8 mouse cellular contexts compared by ENCODE assay signal in the genomic region with DNA sequence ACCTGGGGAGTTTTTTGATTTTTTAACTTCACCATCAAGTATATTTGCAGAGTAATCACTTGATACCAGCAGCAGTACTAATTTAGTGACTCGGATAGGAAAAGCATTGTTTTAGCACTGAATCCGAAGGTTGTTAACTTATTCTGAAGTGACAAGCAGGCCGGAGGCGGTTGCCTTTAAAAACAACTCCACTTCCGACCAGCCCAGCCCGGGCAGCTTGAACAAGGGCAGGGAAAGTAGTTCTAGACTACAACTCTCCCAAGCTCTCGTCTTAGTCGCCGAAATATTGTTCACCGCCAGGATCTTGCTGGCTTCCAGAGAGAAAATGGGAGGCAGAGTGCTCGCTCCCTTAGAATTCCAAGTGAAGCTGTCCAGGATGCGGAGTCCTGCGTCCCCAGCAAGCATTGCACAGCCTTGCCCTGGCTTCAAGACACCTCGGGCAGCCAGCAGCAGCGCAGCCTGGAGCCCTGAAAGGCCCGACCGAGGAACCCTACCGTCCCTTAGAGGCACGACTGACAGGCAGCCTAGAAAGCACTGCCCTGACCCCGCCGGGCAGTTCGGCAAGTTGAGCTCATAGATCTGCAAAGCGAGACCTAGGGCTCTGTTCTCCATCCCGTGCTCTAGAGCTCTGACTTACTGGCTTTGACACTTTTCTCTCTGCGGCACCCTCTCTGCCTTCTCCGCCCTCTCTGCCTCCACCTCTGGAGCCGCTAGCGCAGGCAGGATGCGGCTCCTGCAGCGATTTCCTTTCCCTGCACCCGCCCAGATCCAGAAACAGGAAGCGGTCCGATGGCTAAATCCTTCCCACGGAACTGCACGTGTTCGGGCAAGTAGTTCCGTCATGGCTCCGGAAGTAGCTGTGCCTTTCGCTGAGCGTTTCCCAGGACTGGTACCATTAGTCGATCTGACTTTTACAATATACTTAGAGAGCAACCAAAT. TPM values are rescaled to one million over a fixed set of nuclear protein-coding genes. Genes with fewer than 3 reads are reported as not detected.
A peak's percentile ranks its signal among the peaks of the same experiment; 100 is the strongest.
DNase-seq lines count a peak whose midpoint lies in the region; ATAC-seq lines count a peak whose summit lies in the region.

TSS of gene Klhl20 (minus strand) at position 786 of the 939 bp plus-strand sequence.

- intact Hi-C loops in left cerebral cortex, postnatal 14 days (cut with DNase I), result no loop called here

- peaks cover 9% of the 10 kb centered on the region; the same call in 1 of the 2 replicates for H3K36me3 ChIP-seq in intestine, embryonic 14.5 days (ENCODE audit: control insufficient read depth, insufficient read depth, low read length)

- no peaks in the 10 kb centered on the region for H3K9me3 ChIP-seq in intestine, embryonic 14.5 days (ENCODE audit: control insufficient read depth, low read length)

- H3K9ac ChIP-seq in intestine, embryonic 14.5 days (ENCODE audit: low read length), result peak within 1 kb of the TSS; percentile 67

- H3K27ac ChIP-seq in intestine, embryonic 14.5 days (ENCODE audit: low read depth), result peak within 1 kb of the TSS; percentile 71

- peak within 1 kb of the TSS; percentile 62 for H3K4me3 ChIP-seq in intestine, embryonic 14.5 days (ENCODE audit: low read depth, low read length)

- 1% methylated on average over 41 of the region's 41 CpGs for WGBS in intestine, embryonic 14.5 days

- H3K4me1 ChIP-seq in intestine, embryonic 14.5 days (replicated peaks; ENCODE audit: control insufficient read depth, insufficient read depth, low read length), result peaks cover 7% of the 10 kb centered on the region

- no peaks in the 10 kb centered on the region for H3K27me3 ChIP-seq in intestine, embryonic 14.5 days (replicated peaks; ENCODE audit: control insufficient read depth, insufficient read depth, low read length)

- ATAC-seq in intestine, embryonic 14.5 days (replicated peaks; ENCODE audit: low FRiP score, low TSS enrichment, low read depth), result peak; percentile 95

- peak; percentile 94 to 95 for DNase-seq in adrenal gland, adult 18-20 months (ENCODE audit: low spot score in 2 of 2)
- peak; percentile 95 for DNase-seq in embryo, embryonic 11 days
- DNase-seq in gastrocnemius, postnatal 25 days, result peak; percentile 88
- DNase-seq in intestine, embryonic 14.5 days (ENCODE audit: low spot score), result peak; percentile 99
- peak; percentile 96 to 97 for DNase-seq in left cerebral cortex, postnatal 14 days (ENCODE audit: low spot score in 2 of 2)
- DNase-seq in mesoderm, embryonic 11.5 days (ENCODE audit: low read depth, low spot score), result peak; percentile 96
- peak; percentile 87 to 90 for DNase-seq in right cerebral cortex, postnatal 36 days (ENCODE audit: low spot score in 2 of 2)
- peak; percentile 90 for DNase-seq in yolk sac, embryonic 10.5 days (ENCODE audit: low spot score)

- H3K4me2 ChIP-seq in intestine, embryonic 14.5 days (ENCODE audit: low read length), result peak within 1 kb of the TSS; percentile 79

RNA-seq across cellular contexts. Expression of gene Klhl20, which starts in this region (rescaled TPM):
- total RNA-seq in adrenal gland, adult 18-20 months (2021), result 10 to 100 TPM; 11.7 to 13.6 TPM
- total RNA-seq in gastrocnemius, postnatal 25 days (2021), result 1 to 10 TPM; 8.5 to 8.6 TPM
- 15.0 and 16.7 TPM in 2 replicates for polyA plus RNA-seq in intestine, embryonic 14.5 days (2014; fragmentation: Nextera tagmentation; extraction: Ambion mirVana)
- total RNA-seq in left cerebral cortex, postnatal 14 days (2021), result 10 to 100 TPM; 17.6 to 18.1 TPM

Comparison
In these comparisons a context has a peak if more than half of its experiments do, and no peak if none do; other contexts are left out.
1. Peak in every context shown above with its lines: DNase-seq, ATAC-seq, H3K4me3 ChIP-seq and H3K27ac ChIP-seq.